Mouse (Mus musculus): ENCODE data around the gene Ddx54. TPM values are rescaled to one million over a fixed set of nuclear protein-coding genes. Genes with fewer than 3 reads are reported as not detected.

Ddx54 gene
- total RNA-seq (2014; rRNA removed), result 37.3 and 40.1 TPM in 2 replicates
- polyA plus RNA-seq (2015; fragmentation: Nextera tagmentation; extraction: Ambion mirVana), result 30.8 and 31.9 TPM in 2 replicates

GRCm38 (mm10) chr5:120612442-120612821, at the start of gene Ddx54, which contains the start of gene Rita1:
TSS of gene Ddx54 (plus strand) at chr5:120612739.
TSS of gene Rita1 (minus strand) at chr5:120612589.
- no peaks in the 10 kb centered on the region for H3K27me3 ChIP-seq (ENCODE audit: insufficient read depth, low read length)
- H3K9me3 ChIP-seq (ENCODE audit: low read length), result no peaks in the 10 kb centered on the region
- H3K36me3 ChIP-seq (ENCODE audit: insufficient read depth, low read length), result no peaks in the 10 kb centered on the region; the same call in 1 of the 2 replicates
- peak within 1 kb of the TSS; percentile 60 for H3K9ac ChIP-seq (replicated peaks; ENCODE audit: low read length)
- peaks cover 14% of the 10 kb centered on the region for H3K4me1 ChIP-seq (ENCODE audit: insufficient read depth, low read length)
- H3K27ac ChIP-seq, result peak within 1 kb of the TSS; percentile 86
- under 1% methylated on average over 22 of the region's 22 CpGs for WGBS
- TF ChIP-seq CTCF (IDR thresholded peaks at IDR 0.05; ENCODE audit: low read depth), result no peak
- H3K4me3 ChIP-seq (ENCODE audit: low read length), result peak within 1 kb of the TSS; percentile 76
- peak; percentile 90 for ATAC-seq
- DNase-seq (ENCODE audit: low spot score), result peak; percentile 98
- peak within 1 kb of the TSS; percentile 86 for H3K4me2 ChIP-seq (ENCODE audit: low read depth, low read length)

- no peaks in the 10 kb centered on the region for H3K36me3 ChIP-seq (ENCODE audit: insufficient read depth, low read length)
- ATAC-seq, result no peak
- peaks cover 46% of the 10 kb centered on the region for H3K4me1 ChIP-seq (ENCODE audit: insufficient read depth, low read length)
- no peaks in the 10 kb centered on the region for H3K9me3 ChIP-seq (ENCODE audit: low read length)
- WGBS, result 61% methylated on average over 28 of the region's 28 CpGs
- no peak overlapping the region for H3K9ac ChIP-seq (replicated peaks; ENCODE audit: low read length)
- no peak for TF ChIP-seq CTCF (IDR thresholded peaks at IDR 0.05; ENCODE audit: low read depth)
- H3K27me3 ChIP-seq (ENCODE audit: insufficient read depth, low read length), result no peaks in the 10 kb centered on the region
- H3K4me3 ChIP-seq (ENCODE audit: low read length), result no peak overlapping the region
- peak overlapping the region; percentile 66 for H3K27ac ChIP-seq
- H3K4me2 ChIP-seq (ENCODE audit: low read depth, low read length), result no peak overlapping the region
- DNase-seq (ENCODE audit: low spot score), result peak; percentile 15
Observed at GRCm38 (mm10) chr5:120562956-120563913, 49.3 kb upstream of the Ddx54 start.

- whole genome bisulfite sequencing, result 68% methylated on average over 4 of the region's 4 CpGs
- ATAC-seq, result no peak
- no peak overlapping the region for H3K4me3 ChIP-seq (ENCODE audit: low read length)
- H3K4me2 ChIP-seq (ENCODE audit: low read depth, low read length), result no peak overlapping the region
- H3K4me1 ChIP-seq (ENCODE audit: insufficient read depth, low read length), result peaks cover 49% of the 10 kb centered on the region
- H3K9ac ChIP-seq (replicated peaks; ENCODE audit: low read length), result no peak overlapping the region
- H3K36me3 ChIP-seq (ENCODE audit: insufficient read depth, low read length), result no peaks in the 10 kb centered on the region
- no peak for TF ChIP-seq CTCF (IDR thresholded peaks at IDR 0.05; ENCODE audit: low read depth)
- H3K27ac ChIP-seq, result no peak overlapping the region
- no peaks in the 10 kb centered on the region for H3K27me3 ChIP-seq (ENCODE audit: insufficient read depth, low read length)
- no peak for DNase-seq (ENCODE audit: low spot score)
- H3K9me3 ChIP-seq (ENCODE audit: low read length), result no peaks in the 10 kb centered on the region
Observed at GRCm38 (mm10) chr5:120563914-120564311, 48.6 kb upstream of the Ddx54 start.

- TF ChIP-seq CTCF (IDR thresholded peaks at IDR 0.05; ENCODE audit: low read depth), result no peak
- Histone ChIP-seq H3K4me1 (ENCODE audit: insufficient read depth, low read length) (peaks cover 59% of the 10 kb centered on the region), H3K9me3 (ENCODE audit: low read length) (no peaks in the 10 kb centered on the region), H3K4me3 (ENCODE audit: low read length) (no peak overlapping the region), H3K9ac (replicated peaks; ENCODE audit: low read length) (0 out of 2 replicates have a peak overlapping the region, but pooled peaks have one; percentile 0), H3K36me3 (ENCODE audit: insufficient read depth, low read length) (no peaks in the 10 kb centered on the region), H3K27ac (peak overlapping the region; percentile 82), H3K27me3 (ENCODE audit: insufficient read depth, low read length) (no peaks in the 10 kb centered on the region), H3K4me2 (ENCODE audit: low read depth, low read length) (no peak overlapping the region; the same call in 1 of the 2 replicates)
- 22% methylated on average over 15 of the region's 15 CpGs for WGBS
- DNase-seq (ENCODE audit: low spot score) (peak; percentile 44), ATAC-seq (no peak)
Observed at GRCm38 (mm10) chr5:120565171-120565905, 47.2 kb upstream of the Ddx54 start.

GRCm38 (mm10) chr5:120566101-120566500, 46.4 kb upstream of the Ddx54 start:
- Histone ChIP-seq H3K4me1 (ENCODE audit: insufficient read depth, low read length) (peaks cover 58% of the 10 kb centered on the region), H3K4me2 (ENCODE audit: low read depth, low read length) (no peak overlapping the region), H3K36me3 (ENCODE audit: insufficient read depth, low read length) (no peaks in the 10 kb centered on the region), H3K27ac (peak overlapping the region; percentile 82), H3K27me3 (ENCODE audit: insufficient read depth, low read length) (no peaks in the 10 kb centered on the region), H3K9ac (replicated peaks; ENCODE audit: low read length) (0 out of 2 replicates have a peak overlapping the region, but pooled peaks have one; percentile 0), H3K9me3 (ENCODE audit: low read length) (no peaks in the 10 kb centered on the region), H3K4me3 (ENCODE audit: low read length) (no peak overlapping the region)
- DNase-seq (ENCODE audit: low spot score) (peak; percentile 94), ATAC-seq (peak; percentile 54)
- WGBS, result 24% methylated on average over 5 of the region's 5 CpGs
- no peak for TF ChIP-seq CTCF (IDR thresholded peaks at IDR 0.05; ENCODE audit: low read depth)

- H3K4me1 ChIP-seq (ENCODE audit: insufficient read depth, low read length), result peaks cover 63% of the 10 kb centered on the region
- WGBS, result 30% methylated on average over 9 of the region's 9 CpGs
- H3K36me3 ChIP-seq (ENCODE audit: insufficient read depth, low read length), result no peaks in the 10 kb centered on the region
- peak overlapping the region; percentile 82 for H3K27ac ChIP-seq
- TF ChIP-seq CTCF (IDR thresholded peaks at IDR 0.05; ENCODE audit: low read depth), result no peak
- H3K9ac ChIP-seq (replicated peaks; ENCODE audit: low read length), result peak overlapping the region; percentile 31; the same call in 1 of the 2 replicates
- ATAC-seq (no peak), DNase-seq (ENCODE audit: low spot score) (peak; percentile 48)
- no peaks in the 10 kb centered on the region for H3K9me3 ChIP-seq (ENCODE audit: low read length)
- no peaks in the 10 kb centered on the region for H3K27me3 ChIP-seq (ENCODE audit: insufficient read depth, low read length)
- H3K4me3 ChIP-seq (ENCODE audit: low read length), result no peak overlapping the region
- no peak overlapping the region for H3K4me2 ChIP-seq (ENCODE audit: low read depth, low read length)
Observed at GRCm38 (mm10) chr5:120566681-120567252, 45.8 kb upstream of the Ddx54 start.

All from hindbrain, postnatal 0 days (tissue).